Mouse (Mus musculus) hindbrain, embryonic 10.5 days (tissue): ENCODE data around the gene Ss18l1. TPM values are rescaled to one million over a fixed set of nuclear protein-coding genes. Genes with fewer than 3 reads are reported as not detected.

ENCODE experiments used
- DNase-seq: peaks from one replicate; pipeline ENCODE4 v3.0.0-alpha.2; 2017; ENCODE audit warnings: low spot score
- H3K27ac ChIP-seq: fragments of 300-500 bp; sonication (generic); 2 replicates; pipeline ENCODE4 v1.5.1; 2016; ENCODE audit warnings: mild to moderate bottlenecking, moderate library complexity
- H3K27me3 ChIP-seq: fragments of 300-500 bp; sonication (generic); 2 replicates; pipeline ENCODE4 v1.6.1; 2016; ENCODE audit warnings: mild to moderate bottlenecking; ENCODE audit not compliant: poor library complexity, insufficient read depth, severe bottlenecking
- H3K36me3 ChIP-seq: fragments of 300-500 bp; sonication (generic); 2 replicates; pipeline ENCODE4 v1.6.1; 2016; ENCODE audit warnings: mild to moderate bottlenecking, moderate library complexity
- H3K4me1 ChIP-seq: fragments of 300-500 bp; sonication (generic); replicated peaks from 2 replicates; pipeline ENCODE4 v1.6.1; 2016; ENCODE audit warnings: mild to moderate bottlenecking
- H3K4me3 ChIP-seq: fragments of 300-500 bp; sonication (generic); 2 replicates; pipeline ENCODE4 v1.5.1; 2016; ENCODE audit warnings: mild to moderate bottlenecking, moderate library complexity
- H3K9me3 ChIP-seq: fragments of 300-500 bp; sonication (generic); 2 replicates; pipeline ENCODE4 v1.6.1; 2016; ENCODE audit warnings: mild to moderate bottlenecking, moderate library complexity
- WGBS: fragments of 180-500 bp; shearing (Covaris S2); methylation state at CpG from one replicate; pipeline ENCODE4 v1.1.7; 2016; 5-methylcytosine and 5-hydroxymethylcytosine counted together
- polyA plus RNA-seq: library from polyadenylated mRNA; unstranded; fragments of >200 nt; fragmentation: Nextera tagmentation; extraction: Ambion mirVana; gene quantifications from 2 replicates; pipeline ENCODE4 v1.2.1, GENCODE M21; 2016

The Ss18l1 gene
- polyA plus RNA-seq, 1 experiment from 2014 or later, result 14.7 TPM

DNA sequence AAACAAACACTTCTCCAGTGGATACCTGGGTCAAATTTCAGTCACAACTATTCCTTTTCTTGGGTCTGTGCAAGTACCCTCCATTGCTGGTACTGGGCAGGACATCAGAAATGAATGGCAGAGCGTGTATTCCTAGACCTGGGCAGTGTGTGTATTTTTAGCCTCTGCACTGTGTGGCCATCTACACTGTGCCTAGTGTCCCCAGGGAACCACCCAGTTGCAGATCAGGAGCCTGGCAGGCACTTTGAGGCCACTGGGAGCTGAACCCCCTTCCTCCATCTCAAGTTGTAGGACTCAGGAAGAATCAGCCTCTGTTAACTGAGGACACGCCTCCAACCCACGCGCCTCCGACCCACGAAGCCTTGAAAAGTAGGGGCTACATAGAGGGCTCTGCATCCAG lies 19.6 kb upstream of the Ss18l1 start:
- peaks cover 13% of the 10 kb centered on the region for H3K36me3 ChIP-seq
- H3K9me3 ChIP-seq, result no peaks in the 10 kb centered on the region
- peaks cover 33% of the 10 kb centered on the region for H3K27me3 ChIP-seq
- no peak overlapping the region for H3K27ac ChIP-seq
- DNase-seq, result no peak
- no peak overlapping the region for H3K4me3 ChIP-seq
- H3K4me1 ChIP-seq, result peaks cover 32% of the 10 kb centered on the region
- 57% methylated on average over 6 of the region's 6 CpGs for WGBS

DNA sequence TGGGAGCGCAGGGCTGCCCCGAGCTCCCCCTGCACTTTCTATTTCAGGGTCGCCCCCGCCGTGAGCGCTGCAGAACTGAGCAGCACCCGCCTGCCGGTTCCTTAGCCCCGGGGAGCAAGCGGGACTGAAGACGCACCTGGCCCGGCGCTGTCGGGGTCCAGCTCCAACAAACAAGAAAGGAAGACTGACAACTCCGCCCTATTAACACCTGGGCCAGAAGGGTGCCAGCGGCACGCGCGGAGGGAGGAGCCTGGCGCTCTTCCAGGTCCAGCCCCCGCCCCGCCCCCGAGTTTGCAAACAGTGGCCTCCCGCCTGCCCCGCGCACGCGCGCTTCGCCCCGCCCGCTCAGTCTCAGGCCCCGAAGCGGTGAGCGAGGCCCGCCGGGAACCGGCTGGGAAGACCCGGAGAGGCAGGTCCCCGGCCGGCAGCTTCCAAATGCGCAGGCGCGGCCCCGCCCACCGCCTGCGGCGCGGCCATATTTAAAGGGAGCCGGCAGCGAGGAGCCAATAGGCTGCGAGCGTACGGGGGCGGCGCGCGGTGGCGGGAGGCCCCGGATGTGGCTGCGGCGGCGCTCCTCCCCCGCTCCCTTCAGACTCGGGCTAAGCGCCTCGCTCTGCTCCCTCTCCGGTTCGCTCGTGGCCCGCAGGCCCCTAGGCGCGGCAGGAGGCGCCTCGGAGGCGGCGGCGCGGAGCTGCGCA lies 17.8 kb upstream of the Ss18l1 start, which contains the start of gene Lsm14b:
TSS of gene Lsm14b (plus strand) at position 587 of the 698 bp plus-strand sequence.
- no peaks in the 10 kb centered on the region for H3K9me3 ChIP-seq
- H3K36me3 ChIP-seq, result peaks cover 31% of the 10 kb centered on the region
- H3K4me3 ChIP-seq, result peak within 1 kb of the TSS; percentile 99
- WGBS, result under 1% methylated on average over 78 of the region's 80 CpGs
- peaks cover 33% of the 10 kb centered on the region for H3K27me3 ChIP-seq
- H3K4me1 ChIP-seq, result peaks cover 45% of the 10 kb centered on the region
- peak; percentile 99 for DNase-seq
- H3K27ac ChIP-seq, result peak within 1 kb of the TSS; percentile 98

GRCm38 (mm10) chr2:180025135-180025860 lies 17.0 kb upstream of the Ss18l1 start:
- under 1% methylated on average over 84 of the region's 84 CpGs for WGBS
- peak overlapping the region; percentile 99 for H3K4me3 ChIP-seq
- peak; percentile 52 for DNase-seq
- H3K4me1 ChIP-seq, result peaks cover 45% of the 10 kb centered on the region
- peaks cover 38% of the 10 kb centered on the region for H3K36me3 ChIP-seq
- H3K27me3 ChIP-seq, result peaks cover 28% of the 10 kb centered on the region
- H3K9me3 ChIP-seq, result no peaks in the 10 kb centered on the region
- peak overlapping the region; percentile 98 for H3K27ac ChIP-seq

DNA sequence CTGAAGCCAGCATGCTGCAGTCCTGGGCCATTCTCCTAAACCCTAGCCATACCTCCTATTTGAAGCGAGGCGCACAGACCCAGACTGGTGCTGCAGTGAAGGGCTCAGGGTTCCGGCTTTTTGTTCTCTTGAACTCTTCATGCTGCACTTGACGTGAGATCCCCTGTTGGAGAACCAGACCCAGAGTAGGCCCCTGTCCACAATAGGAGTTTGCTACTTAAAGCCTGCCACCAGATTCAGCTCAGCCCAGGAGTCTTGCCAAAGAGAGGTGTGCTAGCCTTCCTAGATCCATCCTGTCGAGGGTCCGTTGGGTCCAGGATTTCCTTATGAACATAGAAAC lies 16.5 kb upstream of the Ss18l1 start:
- peak overlapping the region; percentile 98 for H3K27ac ChIP-seq
- no peak for DNase-seq

GRCm38 (mm10) chr2:180027768-180028167 lies 14.5 kb upstream of the Ss18l1 start:
- Histone ChIP-seq H3K27me3 (peaks cover 11% of the 10 kb centered on the region), H3K4me3 (peak overlapping the region; percentile 99), H3K27ac (no peak overlapping the region), H3K9me3 (no peaks in the 10 kb centered on the region), H3K4me1 (peaks cover 45% of the 10 kb centered on the region), H3K36me3 (peaks cover 63% of the 10 kb centered on the region)
- 88% methylated on average over 9 of the region's 9 CpGs for WGBS
- no peak for DNase-seq

More for the DNA sequence above, 16.5 kb upstream of the Ss18l1 start:
- Histone ChIP-seq H3K4me3 (peak overlapping the region; percentile 99), H3K36me3 (peaks cover 44% of the 10 kb centered on the region), H3K4me1 (peaks cover 45% of the 10 kb centered on the region), H3K27me3 (peaks cover 26% of the 10 kb centered on the region), H3K9me3 (no peaks in the 10 kb centered on the region)
- WGBS, result 12% methylated on average over 6 of the region's 6 CpGs

DNA sequence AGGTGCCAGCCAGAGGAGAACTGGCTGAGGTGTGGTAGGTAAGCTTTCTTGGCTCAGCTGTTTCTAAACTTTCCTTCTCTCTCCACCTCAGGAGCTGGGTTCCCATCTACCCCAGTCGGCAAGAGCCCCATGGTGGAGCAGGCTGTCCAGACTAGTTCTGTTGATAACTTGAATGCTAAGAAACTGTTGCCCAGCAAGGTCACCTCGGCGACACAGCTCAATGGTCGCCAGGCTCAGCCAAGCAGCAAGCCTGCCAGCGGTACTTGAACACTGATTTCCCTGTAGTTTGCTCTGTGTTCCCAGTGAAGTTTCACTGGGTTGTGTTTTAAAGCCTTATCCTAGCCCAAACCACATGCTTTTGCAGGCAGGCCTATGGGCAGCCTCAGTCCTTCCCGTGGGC lies 11.0 kb upstream of the Ss18l1 start:
- peaks cover 28% of the 10 kb centered on the region for H3K4me1 ChIP-seq
- H3K27me3 ChIP-seq, result no peaks in the 10 kb centered on the region
- H3K4me3 ChIP-seq, result no peak overlapping the region
- WGBS, result 90% methylated on average over 6 of the region's 6 CpGs
- H3K27ac ChIP-seq, result no peak overlapping the region
- H3K9me3 ChIP-seq, result no peaks in the 10 kb centered on the region
- H3K36me3 ChIP-seq, result peaks cover 98% of the 10 kb centered on the region
- DNase-seq, result no peak

DNA sequence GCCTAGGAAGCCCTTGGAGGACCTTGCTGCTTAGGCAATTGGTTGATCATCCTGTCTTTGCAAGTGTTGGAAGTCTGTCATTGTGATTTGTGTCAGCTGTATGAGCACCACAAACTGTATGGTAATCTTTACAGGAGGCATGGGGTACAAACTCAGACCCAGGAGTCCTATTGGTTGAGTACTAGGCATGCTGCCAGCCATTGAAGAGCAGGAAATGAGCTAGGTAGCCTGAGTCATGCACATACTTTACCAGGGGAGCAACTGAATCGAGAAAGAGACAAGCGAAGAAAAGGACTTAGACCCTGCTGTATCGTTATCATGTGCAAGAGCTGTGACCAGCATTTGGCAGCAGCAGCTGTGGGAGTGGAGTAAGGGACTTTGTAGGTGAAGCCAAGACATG lies 9.4 kb upstream of the Ss18l1 start:
- Histone ChIP-seq H3K4me1 (peaks cover 12% of the 10 kb centered on the region), H3K4me3 (no peak overlapping the region), H3K36me3 (peaks cover 100% of the 10 kb centered on the region), H3K27ac (no peak overlapping the region), H3K9me3 (no peaks in the 10 kb centered on the region), H3K27me3 (no peaks in the 10 kb centered on the region)
- no peak for DNase-seq
- WGBS, result 96% methylated on average over 3 of the region's 3 CpGs

DNA sequence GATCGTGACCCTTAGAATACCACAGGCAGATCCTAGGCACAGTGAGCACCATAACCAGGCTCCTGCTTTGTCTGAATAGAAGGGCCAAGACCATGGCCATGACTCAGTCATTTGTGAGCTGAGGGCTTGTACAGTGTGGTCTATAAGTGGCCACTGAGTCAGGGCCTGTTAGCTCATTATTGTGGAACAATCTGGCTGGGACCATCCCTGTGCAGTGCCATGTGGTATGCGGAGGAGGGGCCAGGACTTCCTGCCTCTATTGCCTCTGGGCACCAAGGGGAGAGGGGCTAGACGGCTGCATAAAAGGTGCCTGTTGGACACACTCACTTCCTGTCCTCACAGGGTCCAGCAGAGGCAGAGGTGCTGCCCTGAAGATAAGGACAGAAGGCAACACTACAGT lies 8.4 kb upstream of the Ss18l1 start:
- Histone ChIP-seq H3K9me3 (no peaks in the 10 kb centered on the region), H3K4me3 (no peak overlapping the region), H3K36me3 (peaks cover 100% of the 10 kb centered on the region), H3K27me3 (no peaks in the 10 kb centered on the region), H3K27ac (no peak overlapping the region), H3K4me1 (peaks cover 1% of the 10 kb centered on the region)
- DNase-seq, result no peak
- WGBS, result 72% methylated on average over 3 of the region's 3 CpGs

DNA sequence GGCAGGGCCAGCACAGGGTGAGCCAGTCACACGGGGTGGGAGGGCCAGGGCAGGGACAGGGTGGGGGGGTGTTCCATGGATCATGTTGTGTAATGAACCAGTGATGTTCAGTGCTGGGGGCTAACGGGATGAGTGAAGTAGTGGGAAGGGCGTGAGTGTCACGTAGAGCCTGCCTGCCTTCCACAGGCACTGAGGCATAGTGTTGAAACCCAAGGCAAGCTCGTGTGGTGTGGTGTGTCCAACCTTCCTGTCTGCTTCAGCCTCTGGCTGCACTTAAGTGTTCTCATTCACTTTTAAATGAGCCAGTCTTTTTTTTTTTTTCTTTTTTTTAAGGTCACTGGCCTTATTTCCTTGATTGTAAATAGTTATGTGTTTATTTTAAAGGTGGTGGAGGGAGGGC lies 7.6 kb upstream of the Ss18l1 start:
- H3K4me1 ChIP-seq, result peaks cover 3% of the 10 kb centered on the region; the same call in 1 of the 2 replicates
- H3K27me3 ChIP-seq, result no peaks in the 10 kb centered on the region
- no peak overlapping the region for H3K27ac ChIP-seq
- peaks cover 100% of the 10 kb centered on the region for H3K36me3 ChIP-seq
- no peak for DNase-seq
- WGBS, result 81% methylated on average over 5 of the region's 5 CpGs
- H3K4me3 ChIP-seq, result no peak overlapping the region
- H3K9me3 ChIP-seq, result no peaks in the 10 kb centered on the region

GRCm38 (mm10) chr2:180040406-180040805 lies 1.9 kb upstream of the Ss18l1 start:
- no peaks in the 10 kb centered on the region for H3K27me3 ChIP-seq
- no peak overlapping the region for H3K27ac ChIP-seq
- H3K36me3 ChIP-seq, result peaks cover 49% of the 10 kb centered on the region
- peaks cover 49% of the 10 kb centered on the region for H3K4me1 ChIP-seq
- DNase-seq, result no peak
- peak overlapping the region; percentile 99 for H3K4me3 ChIP-seq
- no peaks in the 10 kb centered on the region for H3K9me3 ChIP-seq
- 63% methylated on average over 6 of the region's 6 CpGs for WGBS

DNA sequence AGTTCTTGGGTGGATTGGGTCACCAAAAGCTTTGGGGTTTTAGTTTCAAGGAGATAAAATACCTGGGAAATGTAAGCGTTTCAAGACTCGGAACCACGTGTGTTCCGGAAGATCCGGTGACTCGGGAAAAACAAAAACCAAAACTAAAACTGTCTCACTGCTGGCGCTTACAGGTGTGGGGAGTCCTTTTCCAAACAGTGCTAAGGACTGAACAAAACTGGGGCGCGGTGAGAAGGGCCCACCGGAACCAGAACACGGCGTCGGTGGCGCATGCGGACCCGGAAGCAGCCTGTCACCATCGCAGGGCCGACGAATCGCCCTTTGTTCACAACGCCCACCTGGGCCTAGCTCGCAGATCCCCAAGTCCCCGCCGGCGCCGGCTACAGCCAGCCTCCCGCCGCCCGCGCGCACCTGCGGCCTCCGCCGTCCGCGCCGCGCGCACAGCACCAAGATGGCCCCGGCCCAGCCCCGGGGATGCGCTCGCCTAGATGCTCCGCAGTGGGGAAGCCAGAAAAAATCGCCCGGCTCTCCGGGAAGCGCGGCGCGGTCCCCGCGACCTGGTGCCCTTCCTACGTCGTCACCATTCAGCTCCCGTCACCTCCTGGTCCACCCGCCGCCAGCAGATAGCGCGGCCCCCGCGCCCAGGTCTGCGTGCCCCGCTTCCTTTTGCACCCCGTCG lies 593 bp upstream of the Ss18l1 start:
- peak overlapping the region; percentile 99 for H3K4me3 ChIP-seq
- no peak for DNase-seq
- peak overlapping the region; percentile 97 for H3K27ac ChIP-seq
- H3K4me1 ChIP-seq, result peaks cover 49% of the 10 kb centered on the region
- H3K36me3 ChIP-seq, result peaks cover 43% of the 10 kb centered on the region
- under 1% methylated on average over 66 of the region's 66 CpGs for WGBS
- H3K9me3 ChIP-seq, result no peaks in the 10 kb centered on the region
- no peaks in the 10 kb centered on the region for H3K27me3 ChIP-seq

DNA sequence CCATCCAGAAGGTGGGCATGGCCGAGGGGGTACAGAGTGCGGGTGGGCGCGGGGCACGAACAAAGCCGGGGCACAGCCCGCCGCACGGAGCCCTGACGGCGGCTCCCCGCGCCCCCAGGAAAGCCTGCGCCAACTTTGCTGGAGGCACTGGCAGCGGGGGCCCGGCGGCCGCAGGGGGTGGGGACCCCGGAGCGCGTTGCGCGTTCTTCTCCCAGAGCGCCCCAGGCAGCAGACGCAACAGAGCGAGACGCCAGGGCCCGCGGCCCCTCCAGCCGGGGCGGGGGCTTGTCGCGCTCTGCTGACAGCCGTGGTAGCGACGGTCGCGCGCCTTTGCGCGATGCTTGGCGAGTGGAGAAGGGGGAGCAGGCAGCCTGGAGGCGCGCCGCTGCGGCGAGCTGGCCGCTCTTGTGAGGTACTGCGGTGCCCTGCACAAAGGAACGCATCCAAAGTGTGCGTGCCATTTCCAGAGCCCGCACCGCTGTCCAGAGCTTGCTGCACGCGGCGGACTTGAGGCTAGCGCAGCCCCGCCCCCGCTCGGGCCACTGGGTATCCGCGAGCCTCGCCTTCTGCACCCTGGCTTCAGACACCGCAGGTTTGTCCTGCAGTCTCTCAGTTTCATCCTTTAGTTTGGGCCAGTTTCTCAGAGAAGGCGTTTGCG lies 678 bp downstream of the Ss18l1 start:
- H3K4me3 ChIP-seq, result peak overlapping the region; percentile 99
- WGBS, result under 1% methylated on average over 66 of the region's 66 CpGs
- no peaks in the 10 kb centered on the region for H3K27me3 ChIP-seq
- peak; percentile 76 for DNase-seq
- H3K4me1 ChIP-seq, result peaks cover 49% of the 10 kb centered on the region
- peak overlapping the region; percentile 97 for H3K27ac ChIP-seq
- H3K36me3 ChIP-seq, result peaks cover 43% of the 10 kb centered on the region
- H3K9me3 ChIP-seq, result no peaks in the 10 kb centered on the region
